Mouse (Mus musculus) kidney, adult 2 months (tissue): Measurements from ENCODE around the gene Ago3.

Experiments
- CTCF ChIP-seq: fragments of 200-500 bp; conservative IDR thresholded peaks from 2 replicates; pipeline ENCODE4 v1.5.1; 2011; ENCODE audit warnings: low read depth, mild to moderate bottlenecking, control low read depth, low read length, moderate library complexity, mixed read lengths; ENCODE audit not compliant: insufficient read depth, insufficient read length
- POLR2A ChIP-seq: fragments of 200-500 bp; IDR thresholded peaks from one replicate; pipeline ENCODE4 v1.6.1; 2011; ENCODE audit warnings: low read depth, low read length, control low read depth

- TF ChIP-seq CTCF (no peak), POLR2A (no peak)
These were observed 132.7 kb downstream of the Ago3 start for GRCm38 (mm10) chr4:126296617-126297101.
